Mouse (Mus musculus) lung, postnatal 0 days (tissue): ENCODE results near the gene Lhfp. TPM values are rescaled to one million over a fixed set of nuclear protein-coding genes. Genes with fewer than 3 reads are reported as not detected.

Source experiments
- ATAC-seq: fragments of 200-750 bp; cut with Nextera tagmentation; 2 replicates; pipeline ENCODE4 v1.8.0; 2017; ENCODE audit warnings: moderate library complexity
- DNase-seq: peaks from one replicate; pipeline ENCODE4 v3.0.0-alpha.2; 2016; ENCODE audit warnings: low spot score
- H3K27ac ChIP-seq: fragments of 300-500 bp; sonication (generic); 2 replicates; pipeline ENCODE4 v1.5.1; 2014; ENCODE audit warnings: antibody characterized with exemption, mild to moderate bottlenecking, low read length, mixed read lengths
- H3K27me3 ChIP-seq: fragments of 300-500 bp; sonication (generic); replicated peaks from 2 replicates; pipeline ENCODE4 v1.6.1; 2014; ENCODE audit warnings: low read length, mixed read lengths; ENCODE audit not compliant: insufficient read depth
- H3K36me3 ChIP-seq: fragments of 300-500 bp; sonication (generic); 2 replicates; pipeline ENCODE4 v1.6.1; 2014; ENCODE audit warnings: low read length, mixed read lengths; ENCODE audit not compliant: insufficient read depth
- H3K4me1 ChIP-seq: fragments of 300-500 bp; sonication (generic); 2 replicates; pipeline ENCODE4 v1.6.1; 2014; ENCODE audit warnings: antibody characterized with exemption, low read depth, low read length, mixed read lengths; ENCODE audit not compliant: insufficient read depth
- H3K4me2 ChIP-seq: fragments of 300-500 bp; sonication (generic); replicated peaks from 2 replicates; pipeline ENCODE4 v1.6.1; 2014; ENCODE audit warnings: low read depth, mild to moderate bottlenecking, low read length, moderate library complexity, mixed read lengths
- H3K4me3 ChIP-seq: fragments of 300-500 bp; sonication (generic); 2 replicates; pipeline ENCODE4 v1.5.1; 2014; ENCODE audit warnings: low read depth, low read length
- H3K9ac ChIP-seq: fragments of 300-500 bp; sonication (generic); replicated peaks from 2 replicates; pipeline ENCODE4 v1.6.1; 2014; ENCODE audit warnings: low read depth, mild to moderate bottlenecking
- H3K9me3 ChIP-seq: fragments of 300-500 bp; sonication (generic); 2 replicates; pipeline ENCODE4 v1.6.1; 2016; ENCODE audit warnings: low read length, mixed read lengths
- CTCF ChIP-seq: IDR thresholded peaks from 2 replicates; pipeline ENCODE4 v1.5.1; 2016; ENCODE audit warnings: antibody characterized with exemption, mild to moderate bottlenecking
- EP300 ChIP-seq: IDR thresholded peaks from 2 replicates; pipeline ENCODE4 v1.6.1; 2016; ENCODE audit warnings: antibody characterized with exemption, mild to moderate bottlenecking, control low read depth
- WGBS: fragments of 180-500 bp; shearing (Covaris S2); extraction: QIAGEN DNeasy Blood & Tissue Kit; methylation state at CpG from one replicate; pipeline ENCODE4 v1.1.7; 2014; 5-methylcytosine and 5-hydroxymethylcytosine counted together
- polyA plus RNA-seq: library from polyadenylated mRNA; unstranded; fragments of >200 nt; fragmentation: Nextera tagmentation; extraction: Ambion mirVana; gene quantifications from 2 replicates; pipeline ENCODE4 v1.2.1, GENCODE M21; 2015

Gene Lhfp
- polyA plus RNA-seq, 1 experiment from 2014 or later: 178 TPM

GRCm38 (mm10) chr3:53284471-53285177 lies 243.3 kb downstream of the Lhfp start:
- H3K27me3 ChIP-seq: no peaks in the 10 kb centered on the region
- H3K9ac ChIP-seq: no peak overlapping the region
- ATAC-seq: peak; percentile 75
- peak; percentile 63 for DNase-seq
- no peak overlapping the region for H3K4me2 ChIP-seq
- no peak for TF ChIP-seq CTCF
- TF ChIP-seq EP300: no peak
- H3K4me3 ChIP-seq: no peak overlapping the region
- WGBS: 51% methylated on average over 13 of the region's 13 CpGs
- H3K27ac ChIP-seq: no peak overlapping the region
- H3K36me3 ChIP-seq: no peaks in the 10 kb centered on the region
- no peaks in the 10 kb centered on the region for H3K9me3 ChIP-seq
- no peaks in the 10 kb centered on the region for H3K4me1 ChIP-seq

DNA sequence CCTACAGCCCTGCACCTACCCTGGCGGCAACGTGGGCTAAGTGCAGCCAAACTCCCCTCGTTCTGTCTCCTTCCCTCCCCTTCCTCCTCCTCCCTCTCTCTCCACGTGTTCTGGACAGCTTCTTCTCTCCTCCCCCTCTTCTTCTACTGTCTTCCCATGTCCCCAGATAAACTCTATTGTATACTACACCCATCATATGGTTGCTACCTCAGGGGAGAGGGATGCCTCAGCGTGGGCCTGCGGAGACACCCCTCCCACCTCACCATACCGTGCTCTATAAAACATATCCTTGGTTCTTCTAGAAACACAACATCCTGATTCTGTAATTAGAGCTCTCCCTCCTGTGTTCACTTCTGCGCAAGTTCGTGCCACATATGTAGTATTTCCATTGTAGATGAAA lies 247.3 kb downstream of the Lhfp start:
- DNase-seq (no peak), ATAC-seq (no peak)
- 61% methylated on average over 9 of the region's 9 CpGs for WGBS

GRCm38 (mm10) chr3:53289589-53290219 lies 248.4 kb downstream of the Lhfp start:
- no peak overlapping the region for H3K4me3 ChIP-seq
- H3K4me1 ChIP-seq: no peaks in the 10 kb centered on the region
- H3K27ac ChIP-seq: no peak overlapping the region
- no peak for ATAC-seq
- H3K27me3 ChIP-seq: no peaks in the 10 kb centered on the region
- H3K36me3 ChIP-seq: no peaks in the 10 kb centered on the region
- no peak for TF ChIP-seq CTCF
- no peak for TF ChIP-seq EP300
- H3K4me2 ChIP-seq: no peak overlapping the region
- WGBS: 68% methylated on average over 14 of the region's 14 CpGs
- no peaks in the 10 kb centered on the region for H3K9me3 ChIP-seq
- H3K9ac ChIP-seq: no peak overlapping the region
- DNase-seq: no peak

More for the DNA sequence above, 247.3 kb downstream of the Lhfp start:
- Histone ChIP-seq H3K9ac (no peak overlapping the region), H3K27ac (no peak overlapping the region), H3K36me3 (no peaks in the 10 kb centered on the region), H3K9me3 (no peaks in the 10 kb centered on the region), H3K4me3 (no peak overlapping the region), H3K4me1 (no peaks in the 10 kb centered on the region), H3K4me2 (no peak overlapping the region), H3K27me3 (no peaks in the 10 kb centered on the region)
- TF ChIP-seq EP300 (no peak), CTCF (no peak)

DNA sequence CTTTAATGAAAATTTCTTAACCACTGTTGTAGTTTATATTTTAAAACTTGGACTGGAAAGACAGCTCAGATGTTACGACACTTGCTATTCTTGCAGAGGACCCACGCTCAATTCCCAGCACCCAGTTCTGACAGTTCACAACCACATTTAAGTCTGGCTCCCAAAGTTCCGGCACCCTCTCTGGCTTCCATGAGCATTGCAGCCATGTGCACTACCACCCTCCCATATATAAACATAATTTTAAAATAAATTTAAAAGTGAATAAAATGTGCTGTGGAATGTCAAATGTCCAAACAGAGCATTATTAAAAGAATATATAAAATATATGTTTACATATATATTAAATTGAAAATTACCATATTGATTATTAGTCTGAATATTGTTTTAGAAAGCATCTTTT lies 249.9 kb downstream of the Lhfp start:
- ATAC-seq (no peak), DNase-seq (no peak)
- H3K27me3 ChIP-seq: no peaks in the 10 kb centered on the region
- H3K4me2 ChIP-seq: no peak overlapping the region
- H3K27ac ChIP-seq: no peak overlapping the region
- H3K4me1 ChIP-seq: no peaks in the 10 kb centered on the region
- TF ChIP-seq CTCF (no peak), EP300 (no peak)
- no peak overlapping the region for H3K9ac ChIP-seq
- no peaks in the 10 kb centered on the region for H3K9me3 ChIP-seq
- no peaks in the 10 kb centered on the region for H3K36me3 ChIP-seq
- H3K4me3 ChIP-seq: no peak overlapping the region
- 97% methylated on average over 3 of the region's 3 CpGs for WGBS

DNA sequence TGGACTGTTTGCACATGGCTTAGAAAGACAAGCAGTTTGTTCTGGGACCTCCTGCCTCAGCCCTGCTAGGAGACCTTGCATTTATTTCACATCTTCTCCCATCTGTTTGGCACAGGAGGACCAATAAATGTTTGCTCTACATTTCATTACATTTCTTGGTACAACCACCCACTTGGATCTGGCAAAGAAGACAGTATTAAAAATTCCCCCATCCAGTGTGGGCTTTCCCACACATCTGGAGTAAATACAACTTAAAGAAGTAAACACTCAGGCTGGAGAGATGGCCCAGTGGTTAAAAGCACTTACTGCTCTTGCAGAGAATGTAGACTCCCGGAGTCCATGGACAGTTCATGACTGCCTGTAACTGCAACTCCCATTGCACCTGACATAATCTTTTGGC lies 250.6 kb downstream of the Lhfp start:
- no peak for TF ChIP-seq EP300
- no peak for TF ChIP-seq CTCF
- DNase-seq: no peak
- H3K27ac ChIP-seq: no peak overlapping the region

DNA sequence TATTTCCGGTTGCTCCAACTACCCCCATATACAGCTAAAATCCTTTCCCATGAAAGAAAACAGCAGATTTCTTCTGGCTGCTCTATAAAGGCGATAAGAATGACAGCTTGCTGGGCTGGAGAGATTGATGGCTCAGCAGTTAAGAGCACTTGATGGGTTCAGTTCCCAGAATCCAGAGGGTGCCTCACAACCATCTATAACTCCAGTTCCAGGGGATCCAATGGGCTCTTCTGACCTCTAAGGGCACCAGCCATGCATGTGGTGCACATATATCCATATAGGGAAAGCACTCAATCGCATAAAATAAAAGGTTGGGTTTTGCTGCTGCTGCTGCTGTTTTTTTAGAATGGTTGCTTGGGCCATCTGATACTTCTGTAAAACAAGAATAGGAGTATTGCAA lies 251.1 kb downstream of the Lhfp start:
- WGBS: 42% methylated on average over 3 of the region's 3 CpGs
- no peak overlapping the region for H3K4me2 ChIP-seq
- DNase-seq (no peak), ATAC-seq (no peak)
- H3K9me3 ChIP-seq: no peaks in the 10 kb centered on the region
- TF ChIP-seq EP300: no peak
- H3K9ac ChIP-seq: no peak overlapping the region
- H3K4me3 ChIP-seq: no peak overlapping the region
- H3K36me3 ChIP-seq: no peaks in the 10 kb centered on the region
- H3K27me3 ChIP-seq: no peaks in the 10 kb centered on the region
- no peak overlapping the region for H3K27ac ChIP-seq
- no peaks in the 10 kb centered on the region for H3K4me1 ChIP-seq

More for the DNA sequence above, 250.6 kb downstream of the Lhfp start:
- 32% methylated on average over 1 of the region's 1 CpGs for whole genome bisulfite sequencing
- Histone ChIP-seq H3K9ac (no peak overlapping the region), H3K27me3 (no peaks in the 10 kb centered on the region), H3K9me3 (no peaks in the 10 kb centered on the region), H3K4me1 (no peaks in the 10 kb centered on the region), H3K36me3 (no peaks in the 10 kb centered on the region), H3K4me3 (no peak overlapping the region), H3K4me2 (no peak overlapping the region)
- ATAC-seq: no peak
